Mouse (Mus musculus): ENCODE measurements at regions not wholly inside any gene's neighbourhood (a gene's known extent, or its start where the extent isn't known, plus 50 kb on each side); places are given as distances from the start of the nearest gene placed in this dataset.

- H3K9me3 ChIP-seq (ENCODE audit: control insufficient read depth, low read length): no peaks in the 10 kb centered on the region
- H3K27ac ChIP-seq (replicated peaks; ENCODE audit: low read depth, low read length): no peak overlapping the region
- H3K4me1 ChIP-seq (ENCODE audit: control insufficient read depth, insufficient read depth, low read length): no peaks in the 10 kb centered on the region
- H3K4me3 ChIP-seq (replicated peaks; ENCODE audit: low read length): no peak overlapping the region
- WGBS: 78% methylated on average over 4 of the region's 4 CpGs
- H3K36me3 ChIP-seq (ENCODE audit: control insufficient read depth, insufficient read depth, low read length): no peaks in the 10 kb centered on the region
- DNase-seq (ENCODE audit: low spot score): no peak
- H3K9ac ChIP-seq (ENCODE audit: low read depth, low read length, severe bottlenecking): no peak overlapping the region
- H3K4me2 ChIP-seq (replicated peaks; ENCODE audit: low read depth, low read length, severe bottlenecking): no peak overlapping the region
- TF ChIP-seq POLR2A (IDR thresholded peaks at IDR 0.05; ENCODE audit: borderline replicate concordance, extremely low read depth, insufficient read depth, insufficient read length): no peak
- ATAC-seq (ENCODE audit: low FRiP score, low read depth): no peak
- no peaks in the 10 kb centered on the region for H3K27me3 ChIP-seq (ENCODE audit: control insufficient read depth, insufficient read depth, low read length)
Observed at GRCm38 (mm10) chr6:78548476-78548875, 79.8 kb upstream of the Reg3g start.

GRCm38 (mm10) chr6:78547721-78548120 is 79.0 kb upstream of the Reg3g start:
- no peak for DNase-seq (ENCODE audit: low spot score)
- Histone ChIP-seq H3K9me3 (ENCODE audit: control insufficient read depth, low read length) (no peaks in the 10 kb centered on the region), H3K4me1 (ENCODE audit: control insufficient read depth, insufficient read depth, low read length) (no peaks in the 10 kb centered on the region), H3K27ac (replicated peaks; ENCODE audit: low read depth, low read length) (no peak overlapping the region), H3K4me2 (replicated peaks; ENCODE audit: low read depth, low read length, severe bottlenecking) (no peak overlapping the region), H3K36me3 (ENCODE audit: control insufficient read depth, insufficient read depth, low read length) (no peaks in the 10 kb centered on the region), H3K27me3 (ENCODE audit: control insufficient read depth, insufficient read depth, low read length) (no peaks in the 10 kb centered on the region), H3K4me3 (replicated peaks; ENCODE audit: low read length) (no peak overlapping the region), H3K9ac (ENCODE audit: low read depth, low read length, severe bottlenecking) (no peak overlapping the region)
- 54% methylated on average over 1 of the region's 1 CpGs for WGBS
- no peak for TF ChIP-seq POLR2A (IDR thresholded peaks at IDR 0.05; ENCODE audit: borderline replicate concordance, extremely low read depth, insufficient read depth, insufficient read length)
- no peak for ATAC-seq (ENCODE audit: low FRiP score, low read depth)

GRCm38 (mm10) chr6:78544238-78544637 is 75.6 kb upstream of the Reg3g start:
- ATAC-seq (ENCODE audit: low FRiP score, low read depth) (no peak), DNase-seq (ENCODE audit: low spot score) (peak; percentile 77)
- H3K4me3 ChIP-seq (replicated peaks; ENCODE audit: low read length): no peak overlapping the region
- no peak overlapping the region for H3K4me2 ChIP-seq (replicated peaks; ENCODE audit: low read depth, low read length, severe bottlenecking)
- H3K9ac ChIP-seq (ENCODE audit: low read depth, low read length, severe bottlenecking): no peak overlapping the region
- no peaks in the 10 kb centered on the region for H3K4me1 ChIP-seq (ENCODE audit: control insufficient read depth, insufficient read depth, low read length)
- H3K9me3 ChIP-seq (ENCODE audit: control insufficient read depth, low read length): no peaks in the 10 kb centered on the region
- TF ChIP-seq POLR2A (IDR thresholded peaks at IDR 0.05; ENCODE audit: borderline replicate concordance, extremely low read depth, insufficient read depth, insufficient read length): no peak
- no peaks in the 10 kb centered on the region for H3K36me3 ChIP-seq (ENCODE audit: control insufficient read depth, insufficient read depth, low read length)
- WGBS: 5% methylated on average over 2 of the region's 2 CpGs
- no peaks in the 10 kb centered on the region for H3K27me3 ChIP-seq (ENCODE audit: control insufficient read depth, insufficient read depth, low read length)
- H3K27ac ChIP-seq (replicated peaks; ENCODE audit: low read depth, low read length): no peak overlapping the region

GRCm38 (mm10) chr6:78537476-78537875 is 68.8 kb upstream of the Reg3g start:
- no peak for TF ChIP-seq POLR2A (IDR thresholded peaks at IDR 0.05; ENCODE audit: borderline replicate concordance, extremely low read depth, insufficient read depth, insufficient read length)
- H3K9ac ChIP-seq (ENCODE audit: low read depth, low read length, severe bottlenecking): no peak overlapping the region

GRCm38 (mm10) chr6:78526986-78527762 is 58.5 kb upstream of the Reg3g start:
- no peaks in the 10 kb centered on the region for H3K4me1 ChIP-seq (ENCODE audit: control insufficient read depth, insufficient read depth, low read length)
- DNase-seq (ENCODE audit: low spot score): no peak
- TF ChIP-seq POLR2A (IDR thresholded peaks at IDR 0.05; ENCODE audit: borderline replicate concordance, extremely low read depth, insufficient read depth, insufficient read length): no peak

More at GRCm38 (mm10) chr6:78537476-78537875, 68.8 kb upstream of the Reg3g start:
- Histone ChIP-seq H3K27me3 (ENCODE audit: control insufficient read depth, insufficient read depth, low read length) (no peaks in the 10 kb centered on the region), H3K36me3 (ENCODE audit: control insufficient read depth, insufficient read depth, low read length) (no peaks in the 10 kb centered on the region), H3K4me2 (replicated peaks; ENCODE audit: low read depth, low read length, severe bottlenecking) (no peak overlapping the region), H3K4me1 (ENCODE audit: control insufficient read depth, insufficient read depth, low read length) (no peaks in the 10 kb centered on the region), H3K4me3 (replicated peaks; ENCODE audit: low read length) (no peak overlapping the region), H3K9me3 (ENCODE audit: control insufficient read depth, low read length) (no peaks in the 10 kb centered on the region), H3K27ac (replicated peaks; ENCODE audit: low read depth, low read length) (no peak overlapping the region)
- ATAC-seq (ENCODE audit: low FRiP score, low read depth) (no peak), DNase-seq (ENCODE audit: low spot score) (no peak)
- WGBS: 86% methylated on average over 1 of the region's 1 CpGs

More at GRCm38 (mm10) chr6:78526986-78527762, 58.5 kb upstream of the Reg3g start:
- Histone ChIP-seq H3K9me3 (ENCODE audit: control insufficient read depth, low read length) (no peaks in the 10 kb centered on the region), H3K4me3 (replicated peaks; ENCODE audit: low read length) (no peak overlapping the region), H3K9ac (ENCODE audit: low read depth, low read length, severe bottlenecking) (no peak overlapping the region), H3K4me2 (replicated peaks; ENCODE audit: low read depth, low read length, severe bottlenecking) (no peak overlapping the region), H3K27ac (replicated peaks; ENCODE audit: low read depth, low read length) (no peak overlapping the region), H3K36me3 (ENCODE audit: control insufficient read depth, insufficient read depth, low read length) (no peaks in the 10 kb centered on the region), H3K27me3 (ENCODE audit: control insufficient read depth, insufficient read depth, low read length) (no peaks in the 10 kb centered on the region)
- ATAC-seq (ENCODE audit: low FRiP score, low read depth): no peak
- 68% methylated on average over 4 of the region's 4 CpGs for WGBS
